Mouse (Mus musculus) cortical plate, adult 2 months (tissue): ENCODE measurements at regions not wholly inside any gene's neighbourhood (a gene's known extent, or its start where the extent isn't known, plus 50 kb on each side); places are given as distances from the start of the nearest gene placed in this dataset.

Experiments
- H3K27ac ChIP-seq: fragments of 200-500 bp; 2 replicates; pipeline ENCODE4 v1.5.1; 2012; ENCODE audit warnings: low read length, control low read depth, inconsistent platforms; ENCODE audit not compliant: insufficient read depth
- H3K4me1 ChIP-seq: fragments of 200-500 bp; 2 replicates; pipeline ENCODE4 v1.6.1; 2011; ENCODE audit warnings: low read length; ENCODE audit not compliant: control insufficient read depth, insufficient read depth
- H3K4me3 ChIP-seq: fragments of 200-500 bp; 2 replicates; pipeline ENCODE4 v1.5.1; 2011; ENCODE audit warnings: mild to moderate bottlenecking, low read length, control low read depth; ENCODE audit not compliant: insufficient read depth
- CTCF ChIP-seq: fragments of 200-500 bp; IDR thresholded peaks from 2 replicates; pipeline ENCODE4 v1.5.1; 2011; ENCODE audit warnings: mild to moderate bottlenecking, control low read depth, low read length; ENCODE audit not compliant: insufficient read depth; ENCODE audit errors: extremely low read depth
- POLR2A ChIP-seq: fragments of 200-500 bp; IDR thresholded peaks from 2 replicates; pipeline ENCODE4 v1.6.1; 2011; ENCODE audit warnings: mild to moderate bottlenecking, low read length, control low read depth; ENCODE audit not compliant: insufficient read depth; ENCODE audit errors: extremely low read depth

DNA sequence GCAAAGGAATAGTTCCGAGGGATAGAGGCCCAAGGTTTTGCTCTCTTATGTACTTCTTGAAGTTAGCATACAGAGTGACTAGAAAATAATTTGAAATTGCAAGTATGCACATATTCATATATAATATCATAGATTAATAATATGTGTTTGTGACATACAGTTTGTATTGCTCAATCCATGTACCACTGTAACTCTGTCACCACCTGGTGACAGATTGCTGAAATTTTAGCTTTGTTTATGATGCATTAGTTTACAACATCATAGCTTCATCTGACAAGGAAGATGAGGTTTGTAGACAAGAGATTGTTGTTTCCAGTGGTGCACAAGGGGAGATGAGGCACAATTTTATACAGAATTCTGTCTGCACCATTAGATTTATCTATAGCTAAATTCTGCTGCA, 201.7 kb upstream of the Celf2 start:
- TF ChIP-seq CTCF (no peak), POLR2A (no peak)
- Histone ChIP-seq H3K4me1 (no peaks in the 10 kb centered on the region), H3K27ac (no peak overlapping the region), H3K4me3 (no peak overlapping the region)

DNA sequence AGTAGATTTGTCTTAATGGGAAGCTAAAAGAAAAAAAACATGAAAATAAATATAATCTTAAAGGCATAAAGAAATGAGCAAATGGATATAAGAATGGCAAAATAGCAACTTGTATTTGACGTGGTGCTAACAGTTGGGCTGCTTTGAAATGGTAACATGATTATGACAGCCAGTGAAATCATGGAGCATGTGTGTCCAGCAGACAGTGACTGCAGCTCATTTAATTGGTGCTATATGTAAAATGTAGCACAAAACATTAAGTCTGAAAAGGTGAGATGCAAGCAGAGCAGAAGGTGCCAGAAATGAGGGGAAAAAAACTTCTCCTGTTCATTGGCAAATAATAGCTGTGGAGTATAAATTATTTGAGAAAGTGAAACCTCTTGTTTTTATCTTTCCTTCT, 201.1 kb upstream of the Celf2 start:
- Histone ChIP-seq H3K4me3 (no peak overlapping the region), H3K4me1 (no peaks in the 10 kb centered on the region), H3K27ac (no peak overlapping the region)
- TF ChIP-seq CTCF = no peak
- no peak for TF ChIP-seq POLR2A

DNA sequence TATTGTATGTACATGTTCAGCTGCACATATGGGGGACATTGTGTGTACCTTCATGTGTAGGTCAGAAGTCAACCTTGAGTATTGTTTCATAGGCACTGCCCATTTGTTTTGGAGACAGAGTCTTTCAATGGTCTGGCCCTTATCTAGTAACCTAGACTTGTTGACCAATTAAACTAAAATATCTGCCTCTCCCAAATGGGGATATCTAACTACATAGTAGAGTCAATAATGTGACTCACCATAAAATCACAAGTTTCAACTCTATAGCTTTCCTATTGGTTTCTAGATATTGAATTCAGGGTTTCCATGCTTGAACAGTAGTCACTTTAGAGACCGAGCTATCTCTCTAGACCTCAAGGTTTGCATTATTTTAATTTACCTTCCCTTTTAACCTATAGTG, 174.0 kb upstream of the Celf2 start:
- no peak overlapping the region for H3K4me3 ChIP-seq
- no peaks in the 10 kb centered on the region for H3K4me1 ChIP-seq
- H3K27ac ChIP-seq = no peak overlapping the region
- TF ChIP-seq CTCF (no peak), POLR2A (no peak)

DNA sequence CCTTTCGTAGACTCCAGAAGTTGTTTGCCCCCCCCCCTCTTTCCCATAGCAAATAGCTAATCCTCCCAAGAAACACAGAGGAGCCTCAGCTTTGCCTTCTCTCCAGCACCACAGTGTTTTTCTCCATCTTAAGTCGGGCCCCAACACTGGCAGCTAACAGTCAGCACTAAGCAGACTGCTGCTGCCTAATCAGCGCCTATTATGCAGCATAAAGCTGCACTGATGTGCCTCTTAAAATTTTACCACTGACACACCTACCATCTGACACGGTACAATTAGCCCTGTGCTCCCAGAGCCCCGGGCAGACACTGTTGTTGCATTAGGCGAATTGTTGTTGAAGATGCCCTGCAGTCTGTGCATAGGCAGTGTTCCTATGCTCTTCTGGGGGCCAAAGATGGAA, 131.5 kb upstream of the Celf2 start:
- TF ChIP-seq POLR2A (no peak), CTCF (no peak)
- no peak overlapping the region for H3K27ac ChIP-seq
- no peaks in the 10 kb centered on the region for H3K4me1 ChIP-seq
- H3K4me3 ChIP-seq = no peak overlapping the region

DNA sequence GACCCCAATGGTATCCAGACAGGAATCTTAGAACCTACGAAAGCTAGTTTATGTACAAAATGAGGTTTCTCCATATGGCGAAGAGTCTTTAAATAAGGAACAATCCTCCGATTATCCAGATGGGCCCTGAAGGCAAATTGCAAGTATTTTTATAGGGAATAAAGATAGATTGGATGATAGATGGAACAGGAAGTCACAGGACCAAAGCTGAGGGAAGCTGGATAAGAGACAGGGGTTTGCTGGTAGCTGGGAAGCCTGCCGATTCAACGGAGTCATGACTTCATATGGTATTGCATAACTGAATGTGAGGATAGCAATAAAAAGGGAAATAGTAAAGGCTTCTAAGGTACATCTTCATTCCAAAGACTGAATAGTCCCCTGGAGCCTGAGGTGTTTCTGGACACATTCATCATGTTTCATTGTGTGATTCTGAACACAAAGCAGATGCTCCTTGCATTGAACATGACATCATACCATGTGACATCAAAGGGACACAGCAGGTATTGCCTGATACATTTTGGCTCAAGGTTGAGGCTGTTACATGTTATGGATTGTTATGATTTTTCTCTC, 113.4 kb upstream of the Celf2 start:
- H3K27ac ChIP-seq = 0 out of 2 replicates have a peak overlapping the region, but pooled peaks have one; percentile 52
- H3K4me3 ChIP-seq = no peak overlapping the region
- TF ChIP-seq POLR2A (no peak), CTCF (no peak)
- H3K4me1 ChIP-seq = peaks cover 2% of the 10 kb centered on the region; the same call in 1 of the 2 replicates

DNA sequence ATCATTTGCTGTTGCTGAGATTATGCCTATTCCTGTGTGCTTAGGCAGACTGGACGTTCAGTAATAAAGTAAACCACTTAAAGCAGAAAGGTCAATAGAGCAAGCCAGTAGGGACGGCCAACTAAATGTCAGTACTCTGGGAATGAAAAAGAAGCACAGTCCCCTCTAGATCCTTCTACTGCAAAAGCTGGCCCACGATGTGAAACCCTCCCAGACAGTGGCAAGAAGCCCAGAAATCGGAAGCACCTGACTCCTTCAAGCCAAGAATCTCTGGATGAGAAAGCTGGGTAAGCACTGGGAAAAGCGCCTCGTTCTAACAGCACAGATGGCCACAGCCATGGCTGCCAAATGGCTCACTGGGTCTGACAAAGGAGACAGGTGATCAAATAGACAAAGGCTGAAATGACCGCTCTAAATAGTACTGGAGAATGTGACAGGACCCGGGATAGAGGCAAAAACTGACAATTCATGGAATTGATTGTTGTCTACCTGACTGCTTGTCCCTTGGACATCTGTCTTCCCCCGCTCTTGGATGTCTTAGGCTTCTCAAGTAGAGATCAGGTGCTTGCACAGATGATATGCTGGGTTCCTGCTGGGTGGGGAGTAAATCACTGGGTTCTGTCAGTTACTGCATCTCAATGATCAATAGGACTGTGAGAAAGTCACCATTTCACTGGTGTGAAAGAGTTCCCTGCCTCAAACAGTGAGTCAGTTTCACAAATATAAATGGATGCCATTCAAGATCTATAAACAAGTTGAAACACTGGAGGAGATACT, 110.7 kb upstream of the Celf2 start:
- Histone ChIP-seq H3K4me1 (peaks cover 2% of the 10 kb centered on the region; the same call in 1 of the 2 replicates), H3K27ac (peak overlapping the region; percentile 39; the same call in 1 of the 2 replicates), H3K4me3 (no peak overlapping the region)
- TF ChIP-seq CTCF (no peak), POLR2A (no peak)

DNA sequence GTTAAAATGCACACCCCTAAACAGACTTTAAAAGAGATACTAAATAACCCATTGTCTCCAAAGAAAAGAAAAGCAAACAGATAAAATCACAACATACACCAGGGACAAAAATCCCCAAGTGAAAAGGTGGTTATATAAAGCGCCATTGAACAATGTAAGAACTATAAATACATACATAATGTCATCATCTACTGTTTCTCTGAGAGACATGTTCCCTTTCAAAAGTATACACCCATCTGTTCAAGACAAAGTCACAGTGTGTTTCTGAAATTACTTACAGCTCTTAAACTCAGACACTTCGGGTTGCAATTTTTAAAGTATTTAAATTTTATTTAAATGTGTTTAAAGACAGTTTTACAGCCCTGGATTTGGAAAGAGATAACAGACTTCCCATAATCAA, 68.8 kb upstream of the Celf2 start:
- TF ChIP-seq POLR2A (no peak), CTCF (no peak)
- Histone ChIP-seq H3K27ac (no peak overlapping the region), H3K4me1 (no peaks in the 10 kb centered on the region), H3K4me3 (no peak overlapping the region)
